Mouse (Mus musculus) Patski (cell line): ENCODE results near the gene Tmem126b. TPM values are rescaled to one million over a fixed set of nuclear protein-coding genes. Genes with fewer than 3 reads are reported as not detected.

ENCODE experiments used
- ATAC-seq: fragments of 100-300 bp; one replicate; pipeline ENCODE4 v1.8.0; 2021
- CTCF ChIA-PET: fragments of 350-600 bp; sonication (Branson Sonifier 250); formaldehyde crosslinking; loops from one replicate; lab custom pipeline; 2022; ENCODE audit warnings: inconsistent platforms; lab: Charles Lee
- POLR2A ChIA-PET: fragments of 350-600 bp; sonication (Branson Sonifier 250); formaldehyde crosslinking; loops from one replicate; lab custom pipeline; 2022; ENCODE audit warnings: antibody characterized with exemption, inconsistent platforms; lab: Charles Lee
- DNase-seq: peaks from one replicate; pipeline ENCODE4 v3.0.0-alpha.2; 2011; ENCODE audit warnings: low read depth, low spot score
- H3K27me3 ChIP-seq: fragments of 371-371 bp; one replicate; pipeline ENCODE4 v1.5.1; 2021
- CTCF ChIP-seq: fragments of 100-300 bp; IDR thresholded peaks from one replicate; pipeline ENCODE4 v1.5.1; 2021
- in situ Hi-C: fragments of 300-500 bp; cut with MboI; formaldehyde crosslinking; loops from 3 replicates; pipeline ENCODE4 v1.11.1; 2018; ENCODE audit warnings: low pct_unique_long_range_greater_than_20kb, mixed read lengths
- polyA plus RNA-seq: library from polyadenylated mRNA; unstranded; gene quantifications from one replicate; pipeline ENCODE4 v1.2.3, GENCODE M21; 2021

Tmem126b gene
- polyA plus RNA-seq, 1 experiment from 2014 or later, result 12.9 TPM

DNA sequence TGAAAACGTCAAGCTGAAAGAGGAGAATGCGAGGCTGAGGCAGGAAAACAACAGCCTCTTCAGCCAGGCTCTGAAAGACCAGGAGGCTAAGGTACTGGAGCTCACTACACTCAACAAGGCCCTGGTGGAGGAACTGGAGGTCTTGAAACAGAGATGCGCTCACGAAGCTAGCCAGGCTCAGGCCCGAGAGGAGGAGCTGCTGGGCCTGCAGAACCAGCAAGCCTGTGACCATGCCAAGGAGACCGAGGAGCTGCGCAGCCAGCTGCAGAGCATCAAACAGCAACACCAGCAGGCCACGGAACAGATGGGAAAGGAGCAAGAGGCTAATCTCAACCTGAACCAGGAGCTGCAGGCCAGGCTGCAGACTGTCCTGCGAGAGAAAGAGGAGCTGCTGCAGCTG, 48.8 kb downstream of the Tmem126b start:
- H3K27me3 ChIP-seq, result peaks cover 6% of the 10 kb centered on the region
- DNase-seq (no peak), ATAC-seq (no peak)
- TF ChIP-seq CTCF, result no peak
- CTCF ChIA-PET, result interaction anchor here (1.1 to 1.3 kb wide), 2 partner anchors 9 to 17 kb away, joined by 5 read pairs; no protein-coding TSS in a partner anchor
- in situ Hi-C loops, result loop anchor here (25.0 kb wide), 1 partner anchor 440 kb away; the partner anchor contains the start of gene Eed
- POLR2A ChIA-PET, result no interaction called here

GRCm38 (mm10) chr7:90426020-90427001, 49.5 kb downstream of the Tmem126b start, which contains the start of gene Ccdc89:
Gene Ccdc89 (plus strand): TSS chr7:90426577.
- peak; percentile 98 for ATAC-seq
- DNase-seq, result no peak
- peaks cover 6% of the 10 kb centered on the region for H3K27me3 ChIP-seq
- CTCF ChIA-PET, result interaction anchor here (1.1 to 1.3 kb wide), 2 partner anchors 10 to 16 kb away, joined by 5 read pairs; no protein-coding TSS in a partner anchor
- in situ Hi-C loops, result loop anchor here (25.0 kb wide), 1 partner anchor 439 kb away; the partner anchor contains the start of gene Eed
- POLR2A ChIA-PET, result no interaction called here
- no peak for TF ChIP-seq CTCF

Other genes starting within 250 kb of the Tmem126b start
- not detected for gene Ccdc83, start 210.2 kb downstream of the Tmem126b start, polyA plus RNA-seq
- gene Sytl2, start 173.7 kb downstream of the Tmem126b start, polyA plus RNA-seq, result 214 TPM
- 0.65 TPM for gene Ccdc89, start 49.4 kb downstream of the Tmem126b start, polyA plus RNA-seq
- 79.7 TPM for gene Crebzf, start 33.3 kb downstream of the Tmem126b start, polyA plus RNA-seq
- 82.5 TPM for gene Tmem126a, start 18.8 kb downstream of the Tmem126b start, polyA plus RNA-seq
- 1.5 TPM for gene Dlg2, start 671 bp upstream of the Tmem126b start, polyA plus RNA-seq